Mouse (Mus musculus) stomach, embryonic 16.5 days (tissue): ENCODE data around the gene Ppm1l. TPM values are rescaled to one million over a fixed set of nuclear protein-coding genes. Genes with fewer than 3 reads are reported as not detected.

Experiments used
- ATAC-seq: fragments of 200-750 bp; cut with Nextera tagmentation; 2 replicates; pipeline ENCODE4 v1.8.0; 2017; ENCODE audit warnings: moderate number of reproducible peaks, moderate TSS enrichment; ENCODE audit not compliant: insufficient read depth, low FRiP score
- H3K27ac ChIP-seq: fragments of 300-500 bp; sonication (generic); 2 replicates; pipeline ENCODE4 v1.5.1; 2014; ENCODE audit warnings: low read length
- H3K27me3 ChIP-seq: fragments of 300-500 bp; sonication (generic); 2 replicates; pipeline ENCODE4 v1.6.1; 2014; ENCODE audit warnings: low read length, control low read depth, mixed read lengths; ENCODE audit not compliant: control insufficient read depth, insufficient read depth
- H3K36me3 ChIP-seq: fragments of 300-500 bp; sonication (generic); 2 replicates; pipeline ENCODE4 v1.6.1; 2014; ENCODE audit warnings: low read length; ENCODE audit not compliant: control insufficient read depth, insufficient read depth
- H3K4me1 ChIP-seq: fragments of 300-500 bp; sonication (generic); 2 replicates; pipeline ENCODE4 v1.6.1; 2014; ENCODE audit warnings: low read length, control low read depth, mixed read lengths; ENCODE audit not compliant: control insufficient read depth, insufficient read depth
- H3K4me2 ChIP-seq: fragments of 300-500 bp; sonication (generic); 2 replicates; pipeline ENCODE4 v1.6.1; 2014; ENCODE audit warnings: low read depth, low read length, mixed read lengths
- H3K4me3 ChIP-seq: fragments of 300-500 bp; sonication (generic); replicated peaks from 2 replicates; pipeline ENCODE4 v1.5.1; 2014; ENCODE audit warnings: mild to moderate bottlenecking, low read length
- H3K9ac ChIP-seq: fragments of 300-500 bp; sonication (generic); 2 replicates; pipeline ENCODE4 v1.6.1; 2014; ENCODE audit warnings: low read length
- H3K9me3 ChIP-seq: fragments of 300-500 bp; sonication (generic); replicated peaks from 2 replicates; pipeline ENCODE4 v1.6.1; 2016; ENCODE audit warnings: low read length, control low read depth; ENCODE audit not compliant: control insufficient read depth
- WGBS: fragments of 180-500 bp; shearing (Covaris S2); extraction: QIAGEN DNeasy Blood & Tissue Kit; methylation state at CpG from one replicate; pipeline ENCODE4 v1.1.7; 2014; 5-methylcytosine and 5-hydroxymethylcytosine counted together
- polyA plus RNA-seq: library from polyadenylated mRNA; unstranded; fragments of >200 nt; fragmentation: Nextera tagmentation; extraction: Ambion mirVana; gene quantifications from 2 replicates; pipeline ENCODE4 v1.2.1, GENCODE M21; 2015

Ppm1l gene
- polyA plus RNA-seq, 1 experiment from 2014 or later: 7.3 TPM

GRCm38 (mm10) chr3:69319061-69319720 is 2.5 kb downstream of the Ppm1l start:
- H3K9me3 ChIP-seq: no peaks in the 10 kb centered on the region
- H3K9ac ChIP-seq: no peak overlapping the region
- 51% methylated on average over 6 of the region's 6 CpGs for WGBS
- H3K27me3 ChIP-seq: no peaks in the 10 kb centered on the region; the same call in 1 of the 2 replicates
- peaks cover 26% of the 10 kb centered on the region for H3K4me1 ChIP-seq
- no peaks in the 10 kb centered on the region for H3K36me3 ChIP-seq
- peak overlapping the region; percentile 73 for H3K4me2 ChIP-seq
- no peak overlapping the region for H3K27ac ChIP-seq
- H3K4me3 ChIP-seq: peak overlapping the region; percentile 62
- ATAC-seq: no peak

GRCm38 (mm10) chr3:69323982-69324381 is 7.3 kb downstream of the Ppm1l start:
- Histone ChIP-seq H3K9ac (no peak overlapping the region), H3K4me1 (peaks cover 10% of the 10 kb centered on the region; the same call in 1 of the 2 replicates), H3K4me2 (no peak overlapping the region), H3K27ac (no peak overlapping the region), H3K27me3 (no peaks in the 10 kb centered on the region; the same call in 1 of the 2 replicates), H3K36me3 (no peaks in the 10 kb centered on the region), H3K9me3 (no peaks in the 10 kb centered on the region), H3K4me3 (no peak overlapping the region)
- ATAC-seq: no peak
- WGBS: 66% methylated on average over 3 of the region's 3 CpGs

- no peak for ATAC-seq
- WGBS: 51% methylated on average over 5 of the region's 5 CpGs
- no peak overlapping the region for H3K27ac ChIP-seq
Measured at GRCm38 (mm10) chr3:69329910-69330309, 13.2 kb downstream of the Ppm1l start.

GRCm38 (mm10) chr3:69333819-69334218 is 17.2 kb downstream of the Ppm1l start:
- no peak overlapping the region for H3K9ac ChIP-seq
- 55% methylated on average over 9 of the region's 9 CpGs for WGBS
- no peaks in the 10 kb centered on the region for H3K4me1 ChIP-seq
- no peak overlapping the region for H3K27ac ChIP-seq
- no peak overlapping the region for H3K4me3 ChIP-seq
- no peaks in the 10 kb centered on the region for H3K27me3 ChIP-seq
- no peaks in the 10 kb centered on the region for H3K36me3 ChIP-seq
- no peak overlapping the region for H3K4me2 ChIP-seq
- ATAC-seq: no peak
- H3K9me3 ChIP-seq: no peaks in the 10 kb centered on the region

More at GRCm38 (mm10) chr3:69329910-69330309, 13.2 kb downstream of the Ppm1l start:
- no peaks in the 10 kb centered on the region for H3K27me3 ChIP-seq
- H3K4me3 ChIP-seq: no peak overlapping the region
- H3K36me3 ChIP-seq: no peaks in the 10 kb centered on the region
- no peak overlapping the region for H3K4me2 ChIP-seq
- no peak overlapping the region for H3K9ac ChIP-seq
- no peaks in the 10 kb centered on the region for H3K4me1 ChIP-seq
- no peaks in the 10 kb centered on the region for H3K9me3 ChIP-seq

- no peaks in the 10 kb centered on the region for H3K36me3 ChIP-seq
- H3K27ac ChIP-seq: no peak overlapping the region
- H3K27me3 ChIP-seq: no peaks in the 10 kb centered on the region
- no peak overlapping the region for H3K4me3 ChIP-seq
- no peak overlapping the region for H3K9ac ChIP-seq
- no peaks in the 10 kb centered on the region for H3K9me3 ChIP-seq
- WGBS: 48% methylated on average over 1 of the region's 1 CpGs
- no peak overlapping the region for H3K4me2 ChIP-seq
- no peak for ATAC-seq
- H3K4me1 ChIP-seq: 0 out of 2 replicates have a peak, but pooled peaks cover 4% of the 10 kb centered on the region
Measured at GRCm38 (mm10) chr3:69340486-69340885, 23.8 kb downstream of the Ppm1l start.

GRCm38 (mm10) chr3:69340971-69341370 is 24.3 kb downstream of the Ppm1l start:
- ATAC-seq: no peak
- Histone ChIP-seq H3K4me2 (no peak overlapping the region), H3K4me1 (0 out of 2 replicates have a peak, but pooled peaks cover 4% of the 10 kb centered on the region), H3K27ac (no peak overlapping the region), H3K36me3 (no peaks in the 10 kb centered on the region), H3K4me3 (no peak overlapping the region), H3K9me3 (no peaks in the 10 kb centered on the region), H3K27me3 (no peaks in the 10 kb centered on the region), H3K9ac (no peak overlapping the region)

GRCm38 (mm10) chr3:69341514-69341913 is 24.9 kb downstream of the Ppm1l start:
- H3K9ac ChIP-seq: no peak overlapping the region
- 73% methylated on average over 8 of the region's 8 CpGs for WGBS
- no peak overlapping the region for H3K4me3 ChIP-seq
- no peak overlapping the region for H3K4me2 ChIP-seq
- no peaks in the 10 kb centered on the region for H3K9me3 ChIP-seq
- H3K4me1 ChIP-seq: 0 out of 2 replicates have a peak, but pooled peaks cover 4% of the 10 kb centered on the region
- no peaks in the 10 kb centered on the region for H3K36me3 ChIP-seq
- no peak overlapping the region for H3K27ac ChIP-seq
- no peak for ATAC-seq
- H3K27me3 ChIP-seq: no peaks in the 10 kb centered on the region

GRCm38 (mm10) chr3:69342247-69342921 is 25.7 kb downstream of the Ppm1l start:
- Histone ChIP-seq H3K27ac (no peak overlapping the region), H3K9ac (no peak overlapping the region), H3K9me3 (no peaks in the 10 kb centered on the region), H3K4me2 (no peak overlapping the region), H3K4me1 (0 out of 2 replicates have a peak, but pooled peaks cover 4% of the 10 kb centered on the region), H3K4me3 (no peak overlapping the region), H3K36me3 (no peaks in the 10 kb centered on the region), H3K27me3 (no peaks in the 10 kb centered on the region)
- no peak for ATAC-seq
- WGBS: 68% methylated on average over 8 of the region's 8 CpGs

- H3K4me3 ChIP-seq: no peak overlapping the region
- H3K4me1 ChIP-seq: 0 out of 2 replicates have a peak, but pooled peaks cover 4% of the 10 kb centered on the region
- no peaks in the 10 kb centered on the region for H3K9me3 ChIP-seq
- no peaks in the 10 kb centered on the region for H3K27me3 ChIP-seq
- WGBS: 84% methylated on average over 10 of the region's 10 CpGs
- ATAC-seq: no peak
- no peak overlapping the region for H3K9ac ChIP-seq
- H3K4me2 ChIP-seq: no peak overlapping the region
- H3K36me3 ChIP-seq: no peaks in the 10 kb centered on the region
- H3K27ac ChIP-seq: no peak overlapping the region
Measured at GRCm38 (mm10) chr3:69343124-69343523, 26.5 kb downstream of the Ppm1l start.
